Mouse (Mus musculus) small intestine, adult 2 months (tissue): ENCODE data around the gene Ahcy.

ENCODE experiments used
- CTCF ChIP-seq: fragments of 200-500 bp; IDR thresholded peaks from 2 replicates; pipeline ENCODE4 v1.5.1; 2012; ENCODE audit warnings: low read depth, mild to moderate bottlenecking, control low read depth, inconsistent platforms, low read length, moderate library complexity, mixed read lengths; ENCODE audit not compliant: insufficient replicate concordance, insufficient read length; ENCODE audit errors: extremely low read depth
- POLR2A ChIP-seq: fragments of 200-500 bp; IDR thresholded peaks from 2 replicates; pipeline ENCODE4 v1.6.1; 2012; ENCODE audit warnings: low read depth, mild to moderate bottlenecking, control low read depth, inconsistent platforms, low read length, moderate library complexity

GRCm38 (mm10) chr2:155056076-155056578 lies 18.2 kb downstream of the Ahcy start:
- TF ChIP-seq POLR2A: no peak
- TF ChIP-seq CTCF: no peak
